In the genomic region with DNA sequence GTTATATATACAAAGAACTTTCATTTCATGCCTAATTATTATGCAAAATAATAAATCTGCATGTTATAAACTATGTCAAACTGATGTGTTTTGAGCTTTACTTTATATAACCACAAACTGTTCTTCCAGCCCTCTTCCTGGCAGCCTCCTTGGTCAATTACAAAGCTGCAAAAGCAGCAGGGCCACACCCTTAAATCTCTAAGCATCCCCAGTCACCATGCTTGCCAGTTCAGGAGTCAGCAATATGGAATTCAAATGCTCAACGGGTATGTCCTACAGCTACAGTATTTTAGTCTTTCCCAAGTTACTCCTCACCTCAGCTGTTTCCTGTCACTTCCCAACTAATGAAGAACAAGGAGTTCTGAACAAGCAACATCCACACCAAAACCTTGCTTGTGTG, we compare ENCODE assay signal across 23 mouse cellular contexts. TPM values are rescaled to one million over a fixed set of nuclear protein-coding genes. Genes with fewer than 3 reads are reported as not detected.
DNase-seq lines count a peak whose midpoint lies in the region; ATAC-seq and TF ChIP-seq lines count a peak whose summit lies in the region.
"Had no signal": no experiment of that assay in that cellular context is flagged by ENCODE, and none has a peak within 500 bp of the region (broad histone marks: within the 10 kb centered on the region; RNA-seq: fewer than 3 reads in every experiment).

No protein-coding gene starts in this region.

- no peak for TF ChIP-seq POLR2A in cortical plate, adult 2 months (IDR thresholded peaks at IDR 0.05; ENCODE audit: extremely low read depth, insufficient read depth, low read length)

- 50% methylated on average over 1 of the region's 1 CpGs for WGBS in heart, embryonic 16.5 days
- WGBS in heart, embryonic 11.5 days (ENCODE audit: insufficient replicate concordance) = 61% methylated on average over 1 of the region's 1 CpGs
- WGBS in midbrain, embryonic 11.5 days = 89% methylated on average over 1 of the region's 1 CpGs
- WGBS in midbrain, embryonic 10.5 days = 93% methylated on average over 1 of the region's 1 CpGs

- no peak for ATAC-seq in heart, embryonic 16.5 days (replicated peaks; ENCODE audit: extremely low read depth, insufficient read depth, low FRiP score)
- ATAC-seq in heart, embryonic 11.5 days (replicated peaks; ENCODE audit: insufficient number of reproducible peaks, low FRiP score, low TSS enrichment) = no peak
- no peak for ATAC-seq in midbrain, embryonic 11.5 days (ENCODE audit: low FRiP score)
- ATAC-seq in granulocyte monocyte progenitor cell, adult 5-6 weeks (replicated peaks; ENCODE audit: poor library complexity, severe bottlenecking) = no peak
- ATAC-seq: forebrain, postnatal 0 days; liver, embryonic 12.5 days had no signal

- no peaks in the 10 kb centered on the region for H3K27me3 ChIP-seq in heart, embryonic 16.5 days (ENCODE audit: control insufficient read depth, insufficient read depth, low read length)
- no peaks in the 10 kb centered on the region for H3K27me3 ChIP-seq in heart, embryonic 11.5 days (ENCODE audit: control insufficient read depth, insufficient read depth, low read length)
- H3K27me3 ChIP-seq in midbrain, embryonic 11.5 days (ENCODE audit: control insufficient read depth, insufficient read depth, low read length) = no peaks in the 10 kb centered on the region
- H3K27me3 ChIP-seq in midbrain, embryonic 10.5 days (ENCODE audit: low read depth, poor library complexity, severe bottlenecking) = no peaks in the 10 kb centered on the region
- H3K27me3 ChIP-seq: limb, embryonic 13.5 days; liver, embryonic 12.5 days; neural tube, embryonic 12.5 days; stomach, embryonic 15.5 days had no signal

- peak overlapping the region; percentile 10; the same call in 1 of the 2 replicates for H3K27ac ChIP-seq in heart, embryonic 16.5 days (ENCODE audit: low read length)
- H3K27ac ChIP-seq in heart, embryonic 11.5 days (ENCODE audit: low read depth, low read length) = no peak overlapping the region
- H3K27ac ChIP-seq in midbrain, embryonic 11.5 days (ENCODE audit: low read depth, low read length) = no peak overlapping the region
- H3K27ac ChIP-seq in midbrain, embryonic 10.5 days (replicated peaks) = no peak overlapping the region
- H3K27ac ChIP-seq in cortical plate, adult 2 months (ENCODE audit: insufficient read depth, low read length) = peak overlapping the region; percentile 93; the same call in 1 of the 2 replicates
- H3K27ac ChIP-seq: embryonic facial prominence, embryonic 10.5 days; forebrain, embryonic 10.5 days; hindbrain, embryonic 14.5 days; limb, embryonic 13.5 days; liver, embryonic 12.5 days; neural tube, embryonic 12.5 days had no signal

- H3K4me1 ChIP-seq in heart, embryonic 16.5 days (ENCODE audit: control insufficient read depth, insufficient read depth, low read length) = peaks cover 23% of the 10 kb centered on the region
- 0 out of 2 replicates have a peak, but pooled peaks cover 3% of the 10 kb centered on the region for H3K4me1 ChIP-seq in heart, embryonic 11.5 days (ENCODE audit: control insufficient read depth, insufficient read depth, low read length)
- H3K4me1 ChIP-seq in midbrain, embryonic 11.5 days (ENCODE audit: control insufficient read depth, insufficient read depth, low read length) = 0 out of 2 replicates have a peak, but pooled peaks cover 2% of the 10 kb centered on the region
- H3K4me1 ChIP-seq in midbrain, embryonic 10.5 days = peaks cover 23% of the 10 kb centered on the region
- H3K4me1 ChIP-seq in cortical plate, adult 2 months (ENCODE audit: control insufficient read depth, insufficient read depth, low read length) = peaks cover 29% of the 10 kb centered on the region
- H3K4me1 ChIP-seq: liver, embryonic 12.5 days had no signal

- H3K4me2 ChIP-seq in heart, embryonic 16.5 days (ENCODE audit: low read depth, low read length) = no peak overlapping the region
- no peak overlapping the region for H3K4me2 ChIP-seq in heart, embryonic 11.5 days
- H3K4me2 ChIP-seq in midbrain, embryonic 11.5 days = no peak overlapping the region
- H3K4me2 ChIP-seq: hindbrain, embryonic 14.5 days; limb, embryonic 13.5 days; liver, embryonic 12.5 days; neural tube, embryonic 12.5 days; stomach, embryonic 15.5 days had no signal

- no peaks in the 10 kb centered on the region for H3K9me3 ChIP-seq in heart, embryonic 16.5 days (replicated peaks; ENCODE audit: control insufficient read depth, low read length)
- no peaks in the 10 kb centered on the region for H3K9me3 ChIP-seq in heart, embryonic 11.5 days (replicated peaks; ENCODE audit: control insufficient read depth, low read length)
- H3K9me3 ChIP-seq in midbrain, embryonic 11.5 days (ENCODE audit: control insufficient read depth, low read length) = no peaks in the 10 kb centered on the region
- H3K9me3 ChIP-seq in midbrain, embryonic 10.5 days (replicated peaks) = no peaks in the 10 kb centered on the region
- H3K9me3 ChIP-seq: embryonic facial prominence, embryonic 10.5 days; forebrain, embryonic 10.5 days; limb, embryonic 13.5 days; liver, embryonic 12.5 days; neural tube, embryonic 12.5 days; stomach, embryonic 15.5 days had no signal

- no peaks in the 10 kb centered on the region for H3K36me3 ChIP-seq in heart, embryonic 16.5 days (ENCODE audit: control insufficient read depth, insufficient read depth)
- no peaks in the 10 kb centered on the region for H3K36me3 ChIP-seq in heart, embryonic 11.5 days (ENCODE audit: control insufficient read depth, insufficient read depth, low read length)
- H3K36me3 ChIP-seq in midbrain, embryonic 11.5 days (ENCODE audit: control insufficient read depth, insufficient read depth, low read length) = no peaks in the 10 kb centered on the region
- H3K36me3 ChIP-seq in midbrain, embryonic 10.5 days = no peaks in the 10 kb centered on the region
- H3K36me3 ChIP-seq: embryonic facial prominence, embryonic 10.5 days; forebrain, embryonic 10.5 days; limb, embryonic 13.5 days; liver, embryonic 12.5 days; neural tube, embryonic 12.5 days; stomach, embryonic 15.5 days had no signal

- TF ChIP-seq CTCF in cortical plate, adult 2 months (IDR thresholded peaks at IDR 0.05; ENCODE audit: extremely low read depth, insufficient read depth, low read length) = no peak

- no peak overlapping the region for H3K9ac ChIP-seq in heart, embryonic 16.5 days (ENCODE audit: low read length)
- no peak overlapping the region for H3K9ac ChIP-seq in heart, embryonic 11.5 days (ENCODE audit: low read depth, low read length)
- H3K9ac ChIP-seq in midbrain, embryonic 11.5 days (ENCODE audit: low read length) = no peak overlapping the region
- H3K9ac ChIP-seq: forebrain, postnatal 0 days; hindbrain, embryonic 14.5 days; limb, embryonic 13.5 days; liver, embryonic 12.5 days; neural tube, embryonic 12.5 days; stomach, embryonic 15.5 days had no signal

- DNase-seq in midbrain, embryonic 11.5 days (ENCODE audit: low spot score, missing footprints) = peak; percentile 51
- DNase-seq in midbrain, embryonic 10.5 days (ENCODE audit: low spot score) = no peak
- no peak for DNase-seq in adrenal gland, postnatal 36 days
- DNase-seq: adrenal gland, postnatal 25 days; forebrain, postnatal 0 days; heart, postnatal 4 days; kidney, adult 9 months; kidney, postnatal 14 days; layer of hippocampus, postnatal 36 days; lung, adult 2 months; midbrain, embryonic 14.5 days; right cerebral cortex, postnatal 14 days had no signal

- H3K4me3 ChIP-seq in heart, embryonic 16.5 days (ENCODE audit: low read length) = no peak overlapping the region
- no peak overlapping the region for H3K4me3 ChIP-seq in heart, embryonic 11.5 days (ENCODE audit: low read depth, low read length)
- no peak overlapping the region for H3K4me3 ChIP-seq in midbrain, embryonic 11.5 days (ENCODE audit: low read depth, low read length)
- H3K4me3 ChIP-seq in midbrain, embryonic 10.5 days = no peak overlapping the region
- no peak overlapping the region for H3K4me3 ChIP-seq in cortical plate, adult 2 months (ENCODE audit: insufficient read depth, low read length)
- H3K4me3 ChIP-seq: embryonic facial prominence, embryonic 10.5 days; forebrain, embryonic 10.5 days; limb, embryonic 13.5 days; liver, embryonic 12.5 days; neural tube, embryonic 12.5 days; stomach, embryonic 15.5 days had no signal

RNA-seq across cellular contexts. Expression of a gene that starts 10.3 kb away (rescaled TPM):
- polyA plus RNA-seq in heart, embryonic 16.5 days (2015; fragmentation: Nextera tagmentation; extraction: Ambion mirVana) = 10.3 and 10.8 TPM in 2 replicates
- 12.9 and 15.8 TPM in 2 replicates for polyA plus RNA-seq in heart, embryonic 11.5 days (2014; fragmentation: Nextera tagmentation; extraction: Ambion mirVana)
- polyA plus RNA-seq in midbrain, embryonic 11.5 days (2014; fragmentation: Nextera tagmentation; extraction: Ambion mirVana) = 24.8 and 27.3 TPM in 2 replicates
- 14.7 and 18.4 TPM in 2 replicates for polyA plus RNA-seq in midbrain, embryonic 10.5 days (2016; fragmentation: Nextera tagmentation; extraction: Ambion mirVana)
- polyA plus RNA-seq in cortical plate, adult 2 months (2012; rRNA removed) = 28.9 and 29.2 TPM in 2 replicates
- total RNA-seq in granulocyte monocyte progenitor cell, adult 5-6 weeks (2014; fragmentation: Nextera tagmentation) = 6.6 and 10.4 TPM in 2 replicates
- 13.4 and 14.6 TPM in 2 replicates for total RNA-seq in granulocyte monocyte progenitor cell, adult 5-6 weeks (2017)
- 10 to 100 TPM; 13.0 to 20.6 TPM for total RNA-seq in adrenal gland, postnatal 36 days (2021)

Comparison
In these comparisons a context has a peak if more than half of its experiments do, and no peak if none do; other contexts are left out.
1. H3K27ac ChIP-seq: peak in heart, embryonic 16.5 days (single experiment) and cortical plate, adult 2 months (single experiment); none in heart, embryonic 11.5 days (single experiment), midbrain, embryonic 11.5 days (single experiment) and midbrain, embryonic 10.5 days (single experiment).